Mouse (Mus musculus): Measurements from ENCODE around the gene Ppm1h.

The Ppm1h gene

DNA sequence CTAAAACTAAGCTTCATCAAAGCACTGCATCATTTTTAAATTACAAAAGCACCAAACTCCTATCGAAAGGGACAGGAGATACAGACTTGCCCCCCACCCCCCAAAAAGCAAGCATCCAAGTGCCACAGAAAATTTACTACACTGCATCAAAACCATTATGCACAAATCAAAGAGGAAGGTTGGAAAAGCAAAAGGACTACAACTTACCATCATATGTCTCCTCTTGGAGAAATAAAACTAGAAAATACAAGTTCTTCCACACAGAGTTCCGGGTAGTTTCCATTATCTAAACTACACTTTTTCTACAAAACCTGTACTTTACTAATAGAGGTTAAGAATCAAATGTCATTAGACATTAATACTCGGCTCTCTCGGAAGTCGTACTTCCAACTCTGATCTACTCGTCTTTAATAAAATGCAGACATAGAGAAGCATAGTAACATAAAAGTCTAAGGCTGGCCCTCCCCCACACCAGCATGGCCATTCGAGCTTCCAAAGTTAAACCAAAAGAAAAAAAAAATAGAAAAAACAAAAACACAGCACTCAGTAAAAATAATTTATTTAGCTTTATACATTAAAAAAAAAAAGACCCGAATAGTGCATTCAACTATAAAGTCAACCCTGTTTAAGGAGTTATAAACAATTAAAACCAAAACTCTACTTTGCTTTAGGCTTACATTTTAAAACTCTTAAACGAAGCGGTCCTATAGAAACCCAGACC is 306.1 kb downstream of the Ppm1h start:
- no peak for DNase-seq

DNA sequence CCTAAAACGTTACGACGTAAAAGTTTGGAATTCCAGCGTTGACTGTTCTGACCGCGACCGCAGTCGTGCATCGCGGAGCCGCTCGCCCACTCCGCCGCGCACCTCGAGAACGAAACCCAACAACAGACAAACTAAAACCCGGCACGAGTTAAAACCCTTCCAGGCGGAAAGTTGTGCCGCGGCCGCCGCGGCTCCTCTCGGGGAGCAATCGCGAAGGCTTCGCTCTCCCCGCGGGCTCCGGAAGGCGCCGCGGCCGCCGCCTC is 306.6 kb downstream of the Ppm1h start:
- no peak for DNase-seq

DNA sequence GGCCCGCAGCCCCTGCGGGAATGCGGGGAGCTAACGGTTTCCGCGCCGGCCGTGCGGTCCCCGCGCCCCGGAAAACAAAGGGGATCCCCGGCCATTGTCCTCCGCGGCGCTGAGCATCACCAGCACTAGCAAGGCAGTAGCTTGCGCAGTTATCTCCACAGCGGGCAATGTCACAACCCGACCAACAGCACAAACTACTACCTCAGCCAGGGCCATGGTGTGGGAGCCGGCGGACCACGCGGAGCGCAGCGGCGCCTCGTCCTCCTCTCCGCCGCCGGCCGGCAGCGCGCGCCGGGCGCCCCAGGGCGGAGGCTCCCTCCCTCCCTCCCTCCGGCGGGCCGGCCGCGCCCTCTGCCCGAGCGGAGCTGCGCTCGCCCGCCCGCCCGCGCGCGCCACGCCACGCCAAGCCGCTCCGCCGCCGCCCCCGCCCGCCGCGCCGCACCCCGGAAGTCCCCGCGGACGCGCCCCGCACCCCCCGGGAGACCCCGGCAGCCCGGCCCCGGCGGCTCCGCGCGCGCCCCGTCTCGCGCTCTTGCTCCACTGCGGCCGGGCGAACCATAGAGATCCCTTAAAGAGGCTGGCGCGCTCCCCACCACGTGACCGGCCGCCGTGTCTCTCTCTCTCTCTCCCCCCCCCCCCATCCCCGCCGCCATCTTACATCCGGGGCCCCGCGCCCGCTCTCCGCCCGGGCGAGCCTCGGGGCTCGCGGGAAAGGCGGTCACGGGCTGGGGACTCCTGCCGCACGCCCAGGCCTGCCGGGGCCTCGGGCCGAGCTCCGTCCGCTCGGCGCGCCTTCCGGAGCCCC is 307.2 kb downstream of the Ppm1h start:
- peak; percentile 83 for DNase-seq

DNA sequence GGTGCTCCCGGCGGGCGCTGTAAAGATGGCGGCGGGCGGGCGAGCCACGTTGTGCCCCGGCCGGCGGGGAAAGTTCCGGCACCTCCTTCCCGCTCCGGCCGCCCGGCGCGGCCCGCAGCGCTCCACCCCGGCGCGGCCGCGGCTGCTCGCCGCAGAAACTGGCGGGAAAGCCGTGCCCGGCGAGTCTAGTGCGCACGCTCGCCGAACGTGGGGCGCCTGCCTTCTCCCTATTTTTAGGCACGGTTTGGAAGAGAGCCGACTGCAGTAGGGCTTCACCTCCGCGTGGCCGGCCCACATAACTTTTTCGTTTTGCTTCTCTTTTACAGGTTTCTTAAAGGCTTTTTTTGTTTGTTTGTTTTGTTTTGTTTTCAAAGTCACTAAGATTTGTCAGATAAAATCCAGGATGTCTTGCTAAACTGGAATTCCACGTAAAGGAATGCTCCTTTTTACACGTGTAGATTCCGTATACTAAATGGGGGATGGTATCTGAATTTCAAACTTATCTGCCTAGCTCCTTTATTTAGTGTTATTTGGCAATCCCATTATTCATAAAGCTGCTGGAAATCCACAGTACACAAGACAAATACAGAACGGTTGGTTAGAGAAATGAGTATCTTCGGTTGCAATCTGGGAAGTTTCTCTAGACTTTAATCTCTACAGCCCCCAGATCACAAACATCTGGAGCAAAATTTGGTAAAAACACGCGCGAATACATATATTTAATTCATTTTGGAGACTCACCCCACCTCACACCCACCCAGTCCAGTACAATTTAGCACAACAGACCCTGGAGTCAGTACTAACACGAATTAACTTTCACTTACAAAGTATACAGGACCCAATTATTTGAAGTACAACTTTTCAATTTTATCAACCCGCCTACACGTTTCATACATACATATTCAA is 308.0 kb downstream of the Ppm1h start:
- peak; percentile 70 for DNase-seq

DNA sequence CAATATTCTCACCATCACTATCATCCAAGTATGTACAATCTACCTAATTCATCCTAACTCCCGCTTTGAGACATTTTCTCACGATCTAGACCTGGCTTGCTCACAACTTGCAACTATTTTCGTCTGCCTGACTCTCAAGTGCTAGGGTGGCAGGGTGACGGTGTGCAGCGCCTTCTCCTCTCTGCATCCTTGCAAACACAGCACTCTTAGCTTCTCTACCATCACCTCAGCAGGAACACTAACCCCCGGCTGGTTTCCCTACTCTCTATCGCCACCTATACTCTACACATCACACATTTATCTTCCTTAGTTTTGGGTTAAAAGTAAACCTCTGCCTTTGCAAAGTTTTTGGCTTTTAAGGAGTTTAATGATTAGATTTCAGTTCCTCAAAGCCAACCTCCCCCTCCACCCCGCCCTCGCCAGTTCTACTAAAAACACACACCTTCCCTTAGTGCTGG is 309.1 kb downstream of the Ppm1h start:
- peak; percentile 29 for DNase-seq

DNA sequence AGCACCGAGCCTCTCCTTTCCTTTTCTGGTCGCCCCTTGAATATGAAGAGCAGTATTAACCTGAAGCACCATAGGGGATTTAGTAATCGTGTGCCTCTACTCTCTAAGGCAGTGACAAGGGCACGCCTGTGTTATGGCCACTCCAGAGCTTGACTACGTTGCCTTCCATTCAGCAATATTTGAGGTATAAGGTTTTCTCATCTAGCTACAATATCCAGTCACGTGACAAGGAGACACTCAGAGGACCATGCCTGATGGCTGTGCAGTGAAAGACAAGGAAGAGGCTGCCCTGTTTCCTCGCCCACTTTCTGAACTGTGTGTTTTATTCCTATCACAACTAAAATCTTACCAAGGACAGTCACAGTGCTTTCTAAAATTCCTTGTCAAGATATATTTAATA is 309.8 kb downstream of the Ppm1h start:
- no peak for DNase-seq

DNA sequence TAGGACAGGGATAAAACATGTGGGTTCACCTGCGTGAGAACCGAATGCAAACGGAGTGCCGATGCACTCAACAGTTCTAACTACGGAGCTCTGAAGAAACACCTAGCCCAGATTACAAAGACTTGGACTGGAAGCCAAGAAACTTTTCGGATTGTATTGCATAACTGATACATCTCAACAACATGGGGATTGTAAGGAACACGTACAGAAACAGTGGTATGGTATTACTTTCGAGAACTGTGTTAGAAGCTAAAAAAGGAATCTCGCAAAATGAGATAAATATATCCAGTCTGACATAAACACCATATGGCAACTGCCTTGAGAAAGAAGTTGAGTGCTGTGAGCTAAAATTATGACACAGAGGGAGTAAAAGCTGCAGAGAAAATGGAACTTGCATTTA is 311.4 kb downstream of the Ppm1h start:
- DNase-seq: no peak

DNA sequence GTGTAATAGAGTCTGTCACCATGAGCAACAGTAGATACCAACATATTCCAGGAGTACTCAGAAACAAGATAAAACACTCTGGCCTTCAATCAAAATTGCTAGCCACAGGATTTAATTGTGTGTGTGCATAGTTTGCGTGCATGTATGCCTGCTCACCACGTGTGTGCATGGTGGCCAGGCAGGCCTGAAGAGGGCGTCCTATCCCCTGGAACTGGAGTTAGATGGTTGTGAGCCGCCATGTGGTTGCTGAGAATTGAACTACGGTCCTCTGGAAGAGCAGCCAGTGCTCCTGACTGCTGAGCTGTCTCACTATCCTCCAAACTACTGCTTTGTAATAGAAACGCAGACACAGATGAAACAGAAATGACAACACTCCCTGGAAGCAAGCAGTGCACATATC is 312.0 kb downstream of the Ppm1h start:
- peak; percentile 17 for DNase-seq

DNA sequence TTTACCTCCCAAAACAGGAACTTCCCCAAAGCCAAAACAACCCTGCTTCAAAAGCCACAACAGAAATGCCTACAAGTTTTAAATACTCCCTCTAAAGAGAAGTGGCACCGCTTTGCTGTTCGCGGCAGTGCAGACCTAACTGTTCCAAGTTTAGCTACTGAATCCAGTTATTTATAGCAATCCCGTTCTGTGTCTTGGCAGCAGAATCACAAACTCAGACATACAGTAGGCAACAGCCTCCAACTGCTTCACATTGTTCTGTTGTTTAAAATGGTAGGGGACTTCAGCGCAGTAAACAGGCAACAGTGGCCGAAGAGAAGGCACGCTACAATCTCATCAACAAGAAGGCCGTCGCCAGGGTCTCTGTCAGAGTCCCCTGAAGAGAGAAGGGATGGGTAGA is 312.5 kb downstream of the Ppm1h start:
- peak; percentile 37 for DNase-seq

DNA sequence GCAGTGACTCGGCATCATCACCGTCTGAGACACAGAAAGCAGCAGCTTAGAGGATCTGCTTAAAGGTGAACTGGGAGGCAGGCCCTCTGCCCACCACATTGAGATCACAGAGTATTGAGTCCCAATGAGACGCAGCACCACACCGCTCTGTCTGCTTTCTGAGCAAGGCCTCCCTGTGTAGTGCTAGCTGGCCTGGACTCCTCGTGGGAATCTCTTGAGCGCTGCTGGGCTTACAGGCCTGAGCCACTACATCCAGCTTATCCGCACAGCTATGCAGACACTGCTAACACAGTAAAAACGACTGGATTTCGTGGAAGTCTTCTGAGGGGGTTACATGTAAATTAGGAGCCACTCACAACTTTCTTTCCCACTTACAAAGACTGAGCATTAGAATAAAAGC is 313.1 kb downstream of the Ppm1h start:
- DNase-seq: peak; percentile 21

DNA sequence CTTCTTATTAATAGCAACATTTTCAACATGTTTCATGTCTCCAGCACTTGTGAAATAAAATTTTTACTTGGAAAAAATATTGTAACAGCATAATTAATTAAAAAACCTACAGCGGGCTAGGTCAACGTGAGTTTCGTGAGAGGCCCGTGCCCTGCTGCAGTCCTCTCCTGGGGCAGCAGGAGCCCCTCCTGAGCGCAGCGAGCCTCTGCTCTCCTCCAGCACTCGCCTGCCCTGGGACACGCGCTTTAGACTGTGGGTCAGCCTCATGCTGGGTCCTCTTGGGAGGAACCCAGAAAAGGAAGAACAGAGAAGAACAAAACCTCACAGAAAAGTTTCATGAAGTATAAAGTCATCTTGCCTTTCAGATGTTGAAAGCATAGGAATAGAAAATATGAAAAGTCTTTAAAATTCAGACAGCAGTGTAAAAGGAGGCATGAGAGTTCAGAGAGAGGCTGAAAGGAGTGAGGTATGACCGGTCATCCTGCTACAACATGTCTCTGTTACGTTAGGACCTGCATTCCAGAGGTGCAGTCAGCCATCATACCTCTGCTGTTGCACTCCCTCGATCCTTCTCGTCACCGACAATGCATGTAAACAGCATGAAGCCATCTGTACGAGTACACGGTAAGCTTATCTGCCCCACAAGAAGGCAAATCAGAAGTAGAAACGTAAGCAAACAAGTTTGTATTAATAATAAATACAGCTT is 316.0 kb downstream of the Ppm1h start:
- no peak for DNase-seq

All from right cerebral cortex, postnatal 4 days (tissue).